Mouse (Mus musculus) neural tube, embryonic 14.5 days (tissue): ENCODE results near the gene Adh6a. TPM values are rescaled to one million over a fixed set of nuclear protein-coding genes. Genes with fewer than 3 reads are reported as not detected.
"Not testable (repeated sequence)": the region's sequence is repeated elsewhere in the genome, so short reads cannot be mapped to it uniquely, and the experiment has no call there.

Source experiments
- ATAC-seq: fragments of 200-750 bp; cut with Nextera tagmentation; 2 replicates; pipeline ENCODE4 v1.8.0; 2017; ENCODE audit warnings: low read depth, mild to moderate bottlenecking, moderate TSS enrichment, moderate library complexity
- H3K27ac ChIP-seq: fragments of 300-500 bp; sonication (generic); 2 replicates; pipeline ENCODE4 v1.5.1; 2014; ENCODE audit warnings: low read depth, mild to moderate bottlenecking, control low read depth, low read length, moderate library complexity, mixed read lengths
- H3K27me3 ChIP-seq: fragments of 300-500 bp; sonication (generic); 2 replicates; pipeline ENCODE4 v1.6.1; 2014; ENCODE audit warnings: low read length; ENCODE audit not compliant: control insufficient read depth, insufficient read depth
- H3K36me3 ChIP-seq: fragments of 300-500 bp; sonication (generic); 2 replicates; pipeline ENCODE4 v1.6.1; 2014; ENCODE audit warnings: low read length, mixed read lengths; ENCODE audit not compliant: control insufficient read depth, insufficient read depth
- H3K4me1 ChIP-seq: fragments of 300-500 bp; sonication (generic); 2 replicates; pipeline ENCODE4 v1.6.1; 2014; ENCODE audit warnings: low read length; ENCODE audit not compliant: control insufficient read depth, insufficient read depth
- H3K4me2 ChIP-seq: fragments of 300-500 bp; sonication (generic); 2 replicates; pipeline ENCODE4 v1.6.1; 2014; ENCODE audit warnings: mild to moderate bottlenecking, low read depth, low read length, control low read depth
- H3K4me3 ChIP-seq: fragments of 300-500 bp; sonication (generic); 2 replicates; pipeline ENCODE4 v1.5.1; 2014; ENCODE audit warnings: low read depth, low read length, control low read depth, mixed read lengths
- H3K9ac ChIP-seq: fragments of 300-500 bp; sonication (generic); replicated peaks from 2 replicates; pipeline ENCODE4 v1.6.1; 2014; ENCODE audit warnings: low read depth, mild to moderate bottlenecking, control low read depth, low read length, mixed read lengths
- H3K9me3 ChIP-seq: fragments of 300-500 bp; sonication (generic); 2 replicates; pipeline ENCODE4 v1.6.1; 2016; ENCODE audit warnings: low read length; ENCODE audit not compliant: control insufficient read depth
- WGBS: fragments of 180-500 bp; shearing (Covaris S2); extraction: QIAGEN DNeasy Blood & Tissue Kit; methylation state at CpG from one replicate; pipeline ENCODE4 v1.1.7; 2014; 5-methylcytosine and 5-hydroxymethylcytosine counted together
- polyA plus RNA-seq: library from polyadenylated mRNA; unstranded; fragments of >200 nt; fragmentation: Nextera tagmentation; extraction: Ambion mirVana; gene quantifications from 2 replicates; pipeline ENCODE4 v1.2.1, GENCODE M21; 2014

Adh6a gene
- polyA plus RNA-seq, 1 experiment from 2014 or later: not detected

DNA sequence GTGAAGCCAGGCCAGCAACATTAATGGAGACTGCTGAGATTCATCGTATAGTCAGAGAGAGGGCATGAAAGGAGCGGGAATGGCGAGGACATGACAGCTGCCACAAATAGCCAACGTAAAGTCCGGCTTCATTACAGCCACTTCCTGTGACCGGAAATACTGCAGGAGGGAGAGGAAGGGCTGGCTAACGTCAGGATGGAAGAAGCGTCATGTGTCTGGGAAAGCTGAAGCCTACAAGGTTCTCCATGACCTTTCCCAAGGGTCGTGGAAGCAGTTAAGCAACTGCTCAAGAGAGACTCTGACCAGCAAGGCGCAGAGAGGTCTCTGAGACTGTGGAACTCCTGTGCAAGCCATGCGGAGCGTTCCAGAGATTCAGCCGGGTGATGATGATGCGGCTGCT lies 28.4 kb downstream of the Adh6a start, which contains the start of gene Adh6b:
TSS of gene Adh6b (plus strand) at position 305 of the 400 bp plus-strand sequence.
- H3K9me3 ChIP-seq: no peaks in the 10 kb centered on the region
- H3K4me3 ChIP-seq: no peak within 1 kb of the TSS
- no peaks in the 10 kb centered on the region for H3K4me1 ChIP-seq
- no peaks in the 10 kb centered on the region for H3K27me3 ChIP-seq
- H3K36me3 ChIP-seq: no peaks in the 10 kb centered on the region
- ATAC-seq: no peak
- H3K27ac ChIP-seq: no peak within 1 kb of the TSS
- no peak within 1 kb of the TSS for H3K4me2 ChIP-seq
- WGBS: 88% methylated on average over 14 of the region's 14 CpGs
- H3K9ac ChIP-seq: no peak within 1 kb of the TSS

GRCm38 (mm10) chr3:138347041-138347440 lies 34.0 kb downstream of the Adh6a start:
- H3K27ac ChIP-seq: no peak overlapping the region
- H3K9me3 ChIP-seq: no peaks in the 10 kb centered on the region
- no peak overlapping the region for H3K4me3 ChIP-seq
- 78% methylated on average over 3 of the region's 3 CpGs for WGBS
- H3K9ac ChIP-seq: no peak overlapping the region
- no peak overlapping the region for H3K4me2 ChIP-seq
- ATAC-seq: no peak
- no peaks in the 10 kb centered on the region for H3K36me3 ChIP-seq
- H3K4me1 ChIP-seq: no peaks in the 10 kb centered on the region
- H3K27me3 ChIP-seq: no peaks in the 10 kb centered on the region

GRCm38 (mm10) chr3:138352012-138352809 lies 39.1 kb downstream of the Adh6a start:
- Histone ChIP-seq H3K4me1 (no peaks in the 10 kb centered on the region), H3K36me3 (no peaks in the 10 kb centered on the region), H3K9me3 (no peaks in the 10 kb centered on the region), H3K9ac (no peak overlapping the region), H3K4me2 (no peak overlapping the region), H3K27ac (no peak overlapping the region), H3K4me3 (no peak overlapping the region), H3K27me3 (no peaks in the 10 kb centered on the region)
- no peak for ATAC-seq
- 94% methylated on average over 11 of the region's 11 CpGs for WGBS

DNA sequence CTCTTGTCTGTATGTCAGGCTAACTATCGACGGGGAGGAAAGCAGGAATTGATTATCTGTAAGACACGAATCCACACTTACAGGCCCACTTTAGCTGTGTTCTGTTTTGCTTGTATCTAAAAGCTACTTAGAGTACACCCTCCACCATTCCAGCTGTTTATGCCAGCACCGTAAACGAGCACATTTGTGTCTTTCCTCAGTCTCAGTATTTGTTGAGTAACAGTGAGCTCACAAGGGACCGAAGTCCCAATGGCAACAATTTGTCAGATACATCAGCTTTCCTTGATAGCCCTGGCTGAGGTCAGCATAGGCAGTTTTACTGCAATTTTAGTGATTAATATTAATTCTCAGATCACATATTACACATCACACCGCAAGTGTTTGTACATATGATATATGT lies 45.8 kb downstream of the Adh6a start:
- WGBS: 89% methylated on average over 7 of the region's 7 CpGs

GRCm38 (mm10) chr3:138360721-138361120 lies 47.6 kb downstream of the Adh6a start:
- H3K9ac ChIP-seq: no peak overlapping the region
- no peaks in the 10 kb centered on the region for H3K9me3 ChIP-seq
- H3K4me2 ChIP-seq: no peak overlapping the region
- 87% methylated on average over 4 of the region's 4 CpGs for WGBS
- no peaks in the 10 kb centered on the region for H3K36me3 ChIP-seq
- H3K27ac ChIP-seq: no peak overlapping the region
- no peak overlapping the region for H3K4me3 ChIP-seq
- H3K4me1 ChIP-seq: no peaks in the 10 kb centered on the region
- H3K27me3 ChIP-seq: no peaks in the 10 kb centered on the region
- no peak for ATAC-seq

More for the DNA sequence above, 45.8 kb downstream of the Adh6a start:
- H3K4me2 ChIP-seq: no peak overlapping the region
- H3K9ac ChIP-seq: no peak overlapping the region
- H3K4me3 ChIP-seq: no peak overlapping the region
- no peaks in the 10 kb centered on the region for H3K36me3 ChIP-seq
- no peak for ATAC-seq
- H3K27ac ChIP-seq: no peak overlapping the region
- H3K9me3 ChIP-seq: no peaks in the 10 kb centered on the region
- no peaks in the 10 kb centered on the region for H3K4me1 ChIP-seq
- no peaks in the 10 kb centered on the region for H3K27me3 ChIP-seq

DNA sequence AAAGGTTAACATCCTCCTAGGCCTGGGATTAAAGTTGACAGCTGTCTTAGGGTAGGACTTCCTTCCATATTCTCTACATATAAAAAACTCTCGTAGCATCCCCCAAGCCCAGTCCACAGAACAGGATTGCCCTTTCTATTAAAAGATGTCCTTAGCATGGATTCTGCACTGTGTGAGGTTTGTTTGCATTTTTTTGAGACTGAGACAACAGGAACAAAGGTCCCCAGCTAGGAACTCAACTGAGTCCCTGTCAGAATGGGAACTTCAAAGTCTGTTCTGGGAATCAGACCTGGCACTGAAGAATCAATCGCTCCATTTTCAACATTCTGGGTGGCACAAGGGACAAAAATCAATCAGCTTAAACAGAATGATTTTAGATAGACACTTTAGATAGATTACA lies 49.8 kb downstream of the Adh6a start:
- no peak for ATAC-seq
- Histone ChIP-seq H3K4me1 (no peaks in the 10 kb centered on the region), H3K9me3 (no peaks in the 10 kb centered on the region), H3K27me3 (no peaks in the 10 kb centered on the region), H3K36me3 (no peaks in the 10 kb centered on the region), H3K9ac (no peak overlapping the region), H3K4me3 (no peak overlapping the region), H3K4me2 (no peak overlapping the region), H3K27ac (no peak overlapping the region)
- WGBS: 84% methylated on average over 2 of the region's 2 CpGs

DNA sequence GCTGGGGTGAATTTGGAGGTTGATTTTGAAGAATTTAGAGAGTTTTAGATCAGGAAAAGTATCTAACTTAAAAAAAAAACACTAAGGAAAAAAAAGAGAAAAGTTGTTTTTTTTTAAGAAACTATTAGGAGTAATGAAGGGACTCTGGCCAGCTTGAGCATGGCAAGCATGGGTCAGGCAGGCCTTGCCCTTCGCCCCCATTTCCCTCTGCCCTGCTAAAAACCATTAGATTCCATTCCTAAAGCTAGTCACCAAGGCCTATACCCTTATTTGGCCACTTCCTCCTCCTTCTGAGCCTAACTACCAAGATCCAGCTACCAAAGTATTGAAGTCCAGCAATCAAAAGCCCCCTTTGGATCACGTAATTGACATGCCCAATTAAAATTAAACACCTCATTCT lies 53.1 kb downstream of the Adh6a start:
- Histone ChIP-seq H3K27ac (no peak overlapping the region), H3K4me2 (no peak overlapping the region), H3K9ac (no peak overlapping the region), H3K4me3 (no peak overlapping the region), H3K9me3 (no peaks in the 10 kb centered on the region), H3K4me1 (no peaks in the 10 kb centered on the region), H3K36me3 (no peaks in the 10 kb centered on the region), H3K27me3 (no peaks in the 10 kb centered on the region)
- WGBS: 84% methylated on average over 2 of the region's 2 CpGs
- no peak for ATAC-seq

DNA sequence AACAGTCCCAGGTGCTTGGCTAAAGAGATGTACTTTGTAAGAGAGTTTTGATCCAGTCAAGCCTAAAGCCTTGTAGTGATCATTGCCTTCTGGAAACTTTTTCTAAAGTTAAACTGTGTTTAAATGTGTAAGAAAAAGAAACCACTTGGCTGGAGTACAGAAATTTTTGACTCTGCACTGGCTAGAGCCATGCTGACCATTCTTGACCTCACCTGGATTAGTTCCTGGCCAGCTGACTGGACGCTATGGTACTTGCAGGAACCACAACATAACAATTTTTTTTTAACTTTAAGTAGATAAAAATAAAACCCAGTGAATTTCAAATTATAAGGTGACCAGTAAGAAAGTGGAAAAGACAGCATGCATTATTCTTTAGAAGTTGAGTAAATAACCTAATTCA lies 56.5 kb downstream of the Adh6a start:
- no peak overlapping the region for H3K9ac ChIP-seq
- H3K27me3 ChIP-seq: no peaks in the 10 kb centered on the region
- H3K9me3 ChIP-seq: no peaks in the 10 kb centered on the region
- H3K27ac ChIP-seq: no peak overlapping the region
- H3K4me2 ChIP-seq: no peak overlapping the region
- 87% methylated on average over 1 of the region's 1 CpGs for WGBS
- ATAC-seq: no peak
- H3K4me1 ChIP-seq: no peaks in the 10 kb centered on the region
- H3K36me3 ChIP-seq: no peaks in the 10 kb centered on the region
- no peak overlapping the region for H3K4me3 ChIP-seq

GRCm38 (mm10) chr3:138370289-138370688 lies 57.2 kb downstream of the Adh6a start:
- not testable (repeated sequence) for ATAC-seq
- 82% methylated on average over 4 of the region's 4 CpGs for WGBS

More at GRCm38 (mm10) chr3:138370289-138370688, 57.2 kb downstream of the Adh6a start:
- not testable (repeated sequence) for H3K4me1 ChIP-seq, H3K4me2 ChIP-seq, H3K9ac ChIP-seq, H3K27me3 ChIP-seq, H3K27ac ChIP-seq, H3K4me3 ChIP-seq, H3K36me3 ChIP-seq, H3K9me3 ChIP-seq
